Mouse (Mus musculus) bone marrow macrophage, adult 2 months (primary cell): ENCODE results near the gene Frmd7. TPM values are rescaled to one million over a fixed set of nuclear protein-coding genes. Genes with fewer than 3 reads are reported as not detected.

Experiments used
- H3K27ac ChIP-seq: 2 replicates; pipeline ENCODE4 v1.5.1; 2012; ENCODE audit warnings: low read depth, low read length; ENCODE audit not compliant: insufficient read depth
- H3K4me1 ChIP-seq: 2 replicates; pipeline ENCODE4 v1.6.1; 2012; ENCODE audit warnings: low read length; ENCODE audit not compliant: control insufficient read depth, insufficient read depth
- H3K4me3 ChIP-seq: 2 replicates; pipeline ENCODE4 v1.5.1; 2012; ENCODE audit warnings: mild to moderate bottlenecking, low read length, moderate library complexity; ENCODE audit not compliant: insufficient read depth
- CTCF ChIP-seq: IDR thresholded peaks from 2 replicates; pipeline ENCODE4 v1.5.1; 2012; ENCODE audit warnings: low read depth, mild to moderate bottlenecking, low read length, moderate library complexity
- POLR2A ChIP-seq: IDR thresholded peaks from 2 replicates; pipeline ENCODE4 v1.6.1; 2012; ENCODE audit warnings: mild to moderate bottlenecking, low read depth, low read length, borderline replicate concordance
- polyA plus RNA-seq: library from polyadenylated mRNA; stranded (reverse); fragments of >200 nt; gene quantifications from 2 replicates; pipeline ENCODE4 v1.2.4, GENCODE M21; 2012; ENCODE audit not compliant: missing spikeins, insufficient read depth, insufficient read length

The Frmd7 gene
- polyA plus RNA-seq, 1 experiment, result not detected

GRCm38 (mm10) chrX:50948633-50949032, 6.1 kb upstream of the Frmd7 start:
- no peak for TF ChIP-seq CTCF
- no peak for TF ChIP-seq POLR2A
- H3K27ac ChIP-seq, result no peak overlapping the region
- H3K4me1 ChIP-seq, result no peaks in the 10 kb centered on the region
- H3K4me3 ChIP-seq, result no peak overlapping the region

- Histone ChIP-seq H3K4me3 (no peak overlapping the region), H3K4me1 (no peaks in the 10 kb centered on the region), H3K27ac (no peak overlapping the region)
- TF ChIP-seq POLR2A (no peak), CTCF (no peak)
Measured at GRCm38 (mm10) chrX:50948116-50948515, 5.6 kb upstream of the Frmd7 start.

- TF ChIP-seq CTCF (no peak), POLR2A (no peak)
- no peak overlapping the region for H3K27ac ChIP-seq
Measured at GRCm38 (mm10) chrX:50937117-50937516, 5.4 kb downstream of the Frmd7 start.

GRCm38 (mm10) chrX:50930309-50930708, 12.2 kb downstream of the Frmd7 start:
- Histone ChIP-seq H3K27ac (no peak overlapping the region), H3K4me3 (no peak overlapping the region), H3K4me1 (no peaks in the 10 kb centered on the region)
- TF ChIP-seq CTCF (no peak), POLR2A (no peak)

More at GRCm38 (mm10) chrX:50937117-50937516, 5.4 kb downstream of the Frmd7 start:
- no peak overlapping the region for H3K4me3 ChIP-seq
- no peaks in the 10 kb centered on the region for H3K4me1 ChIP-seq

GRCm38 (mm10) chrX:50926893-50927545, 15.5 kb downstream of the Frmd7 start:
- Histone ChIP-seq H3K4me1 (no peaks in the 10 kb centered on the region), H3K4me3 (no peak overlapping the region), H3K27ac (no peak overlapping the region)
- TF ChIP-seq CTCF (no peak), POLR2A (no peak)

GRCm38 (mm10) chrX:50924629-50925364, 17.7 kb downstream of the Frmd7 start:
- TF ChIP-seq CTCF, result no peak
- TF ChIP-seq POLR2A, result no peak
- no peak overlapping the region for H3K4me3 ChIP-seq
- no peaks in the 10 kb centered on the region for H3K4me1 ChIP-seq
- no peak overlapping the region for H3K27ac ChIP-seq

- Histone ChIP-seq H3K4me3 (no peak overlapping the region), H3K27ac (no peak overlapping the region), H3K4me1 (no peaks in the 10 kb centered on the region)
- TF ChIP-seq POLR2A (no peak), CTCF (no peak)
Measured at GRCm38 (mm10) chrX:50918754-50919153, 23.8 kb downstream of the Frmd7 start.

- Histone ChIP-seq H3K27ac (no peak overlapping the region), H3K4me3 (no peak overlapping the region), H3K4me1 (no peaks in the 10 kb centered on the region)
- no peak for TF ChIP-seq POLR2A
- no peak for TF ChIP-seq CTCF
Measured at GRCm38 (mm10) chrX:50917389-50917788, 25.1 kb downstream of the Frmd7 start.

GRCm38 (mm10) chrX:50909915-50910314, 32.6 kb downstream of the Frmd7 start:
- Histone ChIP-seq H3K27ac (no peak overlapping the region), H3K4me3 (no peak overlapping the region), H3K4me1 (no peaks in the 10 kb centered on the region)
- no peak for TF ChIP-seq POLR2A
- no peak for TF ChIP-seq CTCF

- Histone ChIP-seq H3K4me1 (no peaks in the 10 kb centered on the region), H3K27ac (no peak overlapping the region)
- TF ChIP-seq POLR2A (no peak), CTCF (no peak)
Measured at GRCm38 (mm10) chrX:50903497-50903896, 39.0 kb downstream of the Frmd7 start.

More at GRCm38 (mm10) chrX:50903497-50903896, 39.0 kb downstream of the Frmd7 start:
- H3K4me3 ChIP-seq, result no peak overlapping the region
